Mouse (Mus musculus): ENCODE measurements around the gene Pisd.
"Not testable (repeated sequence)": the region's sequence is repeated elsewhere in the genome, so short reads cannot be mapped to it uniquely, and the experiment has no call there.

The Pisd gene

DNA sequence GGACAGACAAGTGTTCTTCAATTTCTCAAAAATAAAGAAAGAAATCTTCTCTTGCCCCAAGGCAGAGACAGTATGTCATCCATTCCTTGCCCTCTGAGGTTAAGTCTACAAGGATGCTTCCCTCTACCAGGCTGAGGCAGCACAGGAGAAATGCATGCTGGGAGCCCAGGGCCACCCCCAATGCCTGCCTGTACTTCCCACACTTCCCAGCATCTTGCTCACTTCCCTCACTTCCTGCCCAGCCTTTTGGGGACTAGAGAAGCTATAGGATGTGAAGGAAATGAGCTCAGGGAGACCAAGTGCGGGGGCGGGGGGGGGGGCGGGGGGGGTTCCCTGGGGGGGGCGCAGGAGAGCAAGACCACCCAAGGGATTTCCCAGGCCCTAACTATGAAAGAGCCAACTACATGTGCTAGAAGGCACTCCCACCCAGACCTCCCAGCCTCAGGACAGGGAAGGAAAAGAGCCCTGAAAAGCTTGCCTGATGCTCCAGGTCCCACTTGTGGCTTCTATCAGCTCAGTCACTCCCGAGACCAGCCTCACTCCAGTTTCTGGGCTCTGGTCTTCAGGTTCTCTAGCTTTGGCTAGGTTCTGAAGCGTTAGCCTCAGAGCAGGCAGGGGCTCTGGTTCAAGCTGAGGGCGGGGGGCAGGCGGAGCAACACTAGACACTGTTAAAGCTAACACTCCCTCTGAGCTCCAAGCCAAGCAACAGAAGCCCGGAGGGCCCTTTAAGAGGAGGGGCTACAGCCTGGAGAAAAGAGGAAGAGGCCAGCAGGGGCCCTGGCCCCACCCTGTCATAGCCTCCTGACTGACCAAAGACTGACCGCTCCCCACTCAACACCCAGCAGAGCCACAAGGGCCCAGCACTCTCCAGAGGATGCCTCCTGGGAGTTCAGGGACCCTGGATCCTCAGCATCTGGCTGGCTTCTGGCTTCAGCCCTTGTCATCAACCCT is 39.5 kb downstream of the Pisd start:
- DNase-seq (ENCODE audit: low spot score), result peak; percentile 58

DNA sequence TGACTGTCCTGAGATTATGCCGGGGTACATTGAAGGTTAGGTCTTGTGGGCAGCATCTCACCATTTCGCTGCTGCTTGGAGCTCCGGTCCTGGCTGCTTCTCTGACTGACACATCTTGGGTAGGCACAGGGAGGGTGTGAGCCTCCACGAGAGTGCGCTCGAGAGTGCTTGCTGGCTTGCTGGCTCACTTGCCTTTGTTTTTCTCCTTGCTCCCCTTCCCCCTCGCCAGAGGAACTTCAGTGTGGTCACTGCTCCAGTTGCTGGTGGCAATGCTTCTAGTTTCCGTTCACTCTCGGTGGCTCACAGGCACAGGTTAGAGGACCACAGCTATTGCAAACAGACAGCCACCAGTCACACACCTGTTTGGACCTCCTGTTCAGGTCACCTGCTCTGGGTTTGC is 43.3 kb downstream of the Pisd start:
- DNase-seq (ENCODE audit: low spot score), result no peak

DNA sequence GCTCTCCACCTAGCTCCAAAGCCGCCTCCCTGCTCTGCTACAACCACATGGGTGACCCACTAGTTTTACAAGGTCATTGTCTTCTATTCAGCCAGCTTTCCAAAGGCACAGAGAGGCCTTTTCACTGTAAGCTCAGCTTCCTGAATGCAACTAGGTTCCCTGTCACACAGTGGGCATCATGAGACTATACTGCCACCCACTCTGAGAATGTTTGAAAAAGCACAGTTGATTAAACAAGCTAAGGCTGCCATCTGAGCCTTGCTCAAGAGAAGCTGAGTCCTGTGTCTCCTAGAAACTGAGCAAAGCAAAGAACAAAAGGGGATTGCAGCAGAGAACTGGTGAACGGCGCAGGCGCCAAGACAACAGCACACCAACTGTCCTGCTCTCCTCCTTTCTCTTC is 44.1 kb downstream of the Pisd start:
- not testable (repeated sequence) for DNase-seq (ENCODE audit: low spot score)

DNA sequence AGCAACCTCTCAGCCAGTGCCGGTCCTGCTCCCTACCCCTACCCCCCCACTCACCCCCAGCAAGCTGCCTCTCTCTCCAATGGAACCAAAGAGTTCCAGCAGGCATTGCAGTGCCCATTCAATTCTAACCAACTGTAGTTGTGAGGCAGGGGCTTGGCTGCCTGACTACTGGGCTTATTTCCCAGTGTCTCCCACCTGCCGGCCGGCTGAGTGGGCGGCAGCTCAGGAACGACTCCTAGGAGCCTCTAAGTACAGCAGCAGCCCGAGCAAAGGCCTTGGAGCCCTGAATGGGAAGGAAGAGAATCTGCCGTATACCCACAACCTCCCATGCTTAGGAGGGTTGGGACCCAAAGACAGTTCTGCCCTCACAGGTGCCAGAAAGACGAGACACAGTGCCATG is 44.6 kb downstream of the Pisd start:
- DNase-seq (ENCODE audit: low spot score), result not testable (repeated sequence)

DNA sequence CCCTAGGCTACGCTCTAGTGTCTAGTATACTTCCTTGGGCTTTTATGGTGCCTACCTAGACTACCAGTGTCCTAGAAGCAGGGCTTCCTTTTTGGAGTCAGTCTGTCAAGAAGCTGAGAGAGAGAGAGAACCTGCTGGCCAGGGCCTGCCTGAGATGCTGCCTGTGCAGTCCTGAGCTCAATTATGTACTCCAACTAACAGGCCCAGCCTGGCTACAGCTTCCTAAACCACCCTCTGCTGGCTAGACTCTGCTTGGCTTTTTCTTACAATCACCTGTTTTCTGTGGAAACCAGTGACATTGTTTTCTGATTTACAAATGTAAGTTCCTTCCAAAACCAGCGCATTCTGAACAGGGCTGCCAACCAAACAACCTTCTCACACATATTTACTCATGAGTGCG is 45.3 kb downstream of the Pisd start:
- DNase-seq (ENCODE audit: low spot score), result no peak

DNA sequence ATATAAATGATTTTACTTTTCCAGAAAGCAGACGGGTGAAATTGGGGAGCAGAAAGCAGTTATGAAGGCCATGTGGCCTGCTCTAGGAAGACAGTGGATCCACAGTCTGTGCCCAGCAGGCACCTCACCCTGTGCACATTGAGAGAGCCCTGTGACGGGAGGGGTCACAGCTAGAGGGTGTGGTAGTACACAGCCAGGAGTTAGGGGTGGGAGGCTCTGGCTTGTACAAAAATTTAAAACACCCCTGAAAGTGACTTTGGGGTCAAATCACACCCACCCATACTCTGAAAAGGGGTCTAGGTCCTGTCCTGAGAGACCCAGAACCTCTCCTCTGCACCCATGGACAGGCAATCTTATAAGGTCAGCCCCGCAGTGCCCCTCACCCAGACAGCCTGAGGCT is 48.7 kb downstream of the Pisd start:
- DNase-seq (ENCODE audit: low spot score), result not testable (repeated sequence)

DNA sequence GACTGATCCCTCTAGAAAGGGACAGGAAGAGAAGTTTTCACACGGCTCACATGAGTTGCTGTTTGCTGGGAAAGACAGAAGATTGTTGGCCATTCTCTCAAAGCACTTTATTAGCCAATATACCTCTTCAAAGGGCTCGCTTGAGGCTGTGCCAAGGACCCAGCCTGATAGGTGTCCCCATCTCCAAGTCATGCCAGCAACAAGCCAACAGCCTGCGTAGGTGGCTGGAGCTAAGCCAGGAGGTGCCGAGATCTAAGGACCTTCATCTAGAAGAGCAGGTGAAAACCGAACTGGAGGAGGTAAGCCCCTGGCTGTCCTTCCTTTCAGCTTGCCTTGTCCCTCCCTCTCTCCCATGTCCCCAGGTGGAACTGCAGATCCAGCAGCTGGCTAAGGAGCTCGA is 49.7 kb downstream of the Pisd start:
- no peak for DNase-seq (ENCODE audit: low spot score)

DNA sequence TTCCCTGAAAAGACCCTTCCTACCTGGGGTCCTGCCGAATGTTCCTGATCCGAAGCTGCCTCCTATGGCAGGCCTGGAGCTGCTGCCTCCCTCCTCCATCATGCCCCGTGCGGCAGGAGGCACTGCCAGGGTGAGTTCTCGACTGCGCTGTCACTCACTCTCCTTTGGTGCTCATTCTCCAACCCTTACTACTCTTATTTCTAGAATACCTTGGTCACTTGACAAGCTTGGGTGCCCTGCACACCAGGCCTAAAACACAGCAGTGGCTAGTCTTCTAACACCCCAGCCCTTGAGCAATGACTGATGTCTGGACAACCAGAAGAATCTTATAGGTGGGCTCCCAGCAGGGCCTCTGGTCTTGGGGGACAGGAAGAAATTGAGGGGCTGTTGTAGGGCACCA is 51.6 kb downstream of the Pisd start:
- DNase-seq (ENCODE audit: low spot score), result not testable (repeated sequence)

DNA sequence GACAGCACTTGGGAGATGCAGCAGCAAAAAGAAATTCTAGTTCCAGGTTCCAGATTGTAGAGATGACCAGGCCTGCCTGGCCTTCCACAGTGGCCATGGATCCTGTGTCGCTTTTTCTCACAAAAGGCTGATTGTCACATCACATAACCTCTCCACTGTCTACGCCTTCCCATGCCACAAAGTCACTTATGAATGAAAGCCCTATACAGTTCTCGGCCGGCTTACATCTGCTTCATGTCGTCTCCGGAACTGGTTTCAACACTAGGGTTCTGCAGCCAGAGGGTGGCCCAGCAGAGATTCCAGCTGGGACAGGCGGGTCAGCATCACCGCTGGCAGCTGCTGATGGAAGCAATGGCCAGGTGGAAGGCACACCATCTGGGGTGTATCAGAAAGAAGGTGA is 56.6 kb downstream of the Pisd start:
- DNase-seq (ENCODE audit: low spot score), result no peak

DNA sequence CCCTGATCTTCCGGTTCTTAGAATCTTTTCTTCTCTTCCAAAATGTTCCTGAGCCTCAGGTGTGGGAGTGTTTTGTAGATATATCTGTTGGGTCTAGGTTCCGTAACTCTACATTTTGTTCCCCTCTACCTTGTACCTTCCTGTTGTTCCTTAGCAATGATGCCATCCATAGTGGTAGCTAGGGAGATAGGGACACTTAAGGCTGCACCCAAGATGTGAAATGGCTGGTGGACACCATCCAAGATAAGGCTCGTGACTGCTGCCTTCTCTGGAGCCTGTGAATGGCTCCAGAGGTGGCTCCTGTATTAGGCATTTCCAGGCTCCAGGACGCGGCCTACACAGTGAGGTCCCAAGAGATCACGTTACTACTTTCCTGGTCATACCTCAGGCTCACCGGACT is 57.1 kb downstream of the Pisd start:
- no peak for DNase-seq (ENCODE audit: low spot score)

DNA sequence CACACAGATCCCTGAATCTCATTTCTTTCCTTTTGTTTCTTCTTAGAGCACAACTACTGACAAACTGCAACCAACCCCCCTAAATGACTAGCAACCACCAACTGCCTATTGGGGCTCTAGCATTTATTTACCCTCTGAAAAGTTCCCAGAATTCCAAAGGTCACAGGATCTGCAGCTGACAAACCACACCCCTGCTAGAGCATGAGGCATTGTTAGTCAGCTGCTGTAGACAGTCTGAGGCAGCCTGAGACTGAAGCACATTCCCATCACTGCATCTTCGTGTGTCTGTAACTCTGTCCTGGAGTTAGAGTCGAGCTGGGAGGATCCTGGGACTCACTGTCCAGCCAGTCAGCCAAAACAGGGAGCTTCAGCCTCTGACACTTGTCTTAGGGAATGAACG is 60.0 kb downstream of the Pisd start:
- not testable (repeated sequence) for DNase-seq (ENCODE audit: low spot score)

DNA sequence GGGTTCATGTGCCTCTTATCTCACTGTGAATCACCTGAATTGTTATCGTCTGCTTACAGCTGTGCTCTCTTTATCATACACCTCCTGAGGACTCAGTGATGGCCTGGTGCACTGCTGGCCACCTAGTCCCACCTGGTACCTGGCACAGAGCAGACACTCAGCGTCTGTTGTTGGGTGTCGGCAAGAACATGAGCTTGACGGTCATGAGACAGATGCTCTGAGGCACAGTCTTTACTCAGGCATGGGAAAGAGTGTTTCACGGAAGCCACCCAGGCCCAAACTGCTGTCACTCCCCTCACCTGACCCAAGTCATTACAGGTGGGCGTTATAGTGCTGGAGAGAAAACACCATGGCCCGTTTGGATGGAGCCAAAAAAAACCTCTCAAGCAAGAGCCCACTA is 61.5 kb downstream of the Pisd start:
- DNase-seq (ENCODE audit: low spot score), result no peak

DNA sequence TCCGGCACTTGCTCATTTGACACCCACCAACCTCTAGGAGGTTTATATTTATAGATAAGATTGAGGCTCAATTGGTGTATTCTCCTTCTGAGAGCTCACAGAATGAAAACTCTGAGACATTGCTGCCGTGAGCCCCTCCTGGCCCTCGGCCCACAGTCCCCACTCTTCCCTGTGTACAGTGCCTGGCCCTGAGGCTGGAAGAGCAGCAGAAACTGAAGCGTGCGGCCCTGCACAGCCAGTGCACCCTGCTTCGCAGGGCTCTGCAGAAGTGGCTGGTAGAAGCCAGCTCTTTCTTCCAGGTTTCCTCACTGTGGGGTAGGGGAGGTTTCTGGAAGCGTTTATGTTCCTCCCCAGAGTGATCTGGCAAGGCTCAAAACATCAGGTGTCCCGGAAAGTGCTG is 62.7 kb downstream of the Pisd start:
- not testable (repeated sequence) for DNase-seq (ENCODE audit: low spot score)

DNA sequence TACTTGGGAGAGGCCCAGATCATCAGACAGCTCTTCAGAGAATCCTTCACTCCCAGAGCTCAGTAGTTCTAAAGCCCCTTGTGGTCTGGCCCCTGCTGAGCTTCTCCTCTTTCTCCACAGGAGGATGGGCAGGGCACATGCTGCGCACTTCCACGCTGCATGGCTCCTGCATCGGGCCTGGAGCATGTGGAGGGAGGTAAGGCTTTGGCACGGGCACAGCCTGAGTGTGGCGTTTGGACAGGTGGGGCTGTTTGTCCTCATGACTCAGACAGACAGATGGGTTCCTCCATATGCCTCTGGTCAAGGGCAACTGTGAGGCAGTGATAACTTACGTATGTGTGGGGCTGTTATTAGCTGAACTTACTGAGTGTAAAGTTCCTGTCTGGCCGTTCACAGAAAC is 63.2 kb downstream of the Pisd start:
- DNase-seq (ENCODE audit: low spot score), result no peak

DNA sequence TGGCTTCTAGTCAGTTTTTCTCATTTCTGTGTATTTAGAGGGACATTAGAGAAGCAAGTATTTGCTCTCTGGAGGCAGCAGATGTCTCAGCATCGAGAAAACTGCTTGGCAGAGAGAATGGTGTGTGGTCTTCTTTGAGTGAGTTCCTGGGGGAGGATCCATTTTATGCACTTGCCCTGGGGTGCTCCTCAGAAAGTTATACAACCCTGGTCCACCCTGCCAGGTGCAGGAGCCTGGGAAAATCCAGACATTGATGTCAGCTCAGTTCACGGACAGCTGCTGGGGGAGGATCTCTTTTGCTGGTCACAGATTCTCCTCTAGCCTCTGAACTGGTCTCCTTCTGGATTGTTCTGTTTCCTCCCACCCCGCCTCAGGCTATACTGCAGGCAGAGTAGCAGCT is 64.1 kb downstream of the Pisd start:
- no peak for DNase-seq (ENCODE audit: low spot score)

DNA sequence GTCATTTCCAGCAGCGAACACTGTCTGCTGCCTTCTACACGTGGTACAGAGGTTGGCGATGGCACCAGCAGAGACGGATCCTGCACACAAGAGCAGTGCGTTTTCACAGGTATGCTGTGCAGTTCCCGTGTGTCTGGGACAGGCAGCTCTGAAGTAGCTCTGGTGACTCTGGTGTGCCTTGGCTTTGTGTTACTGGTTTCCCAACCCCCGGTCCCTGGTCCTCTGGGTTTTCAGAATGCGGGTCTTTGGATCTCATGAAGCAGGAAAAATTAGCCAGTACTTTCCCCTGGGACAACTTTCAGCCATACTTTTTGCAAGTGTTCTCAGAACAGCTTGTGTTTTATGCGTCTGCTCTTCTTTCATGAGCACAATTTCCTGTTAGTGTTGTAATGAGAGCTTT is 65.0 kb downstream of the Pisd start:
- no peak for DNase-seq (ENCODE audit: low spot score)

DNA sequence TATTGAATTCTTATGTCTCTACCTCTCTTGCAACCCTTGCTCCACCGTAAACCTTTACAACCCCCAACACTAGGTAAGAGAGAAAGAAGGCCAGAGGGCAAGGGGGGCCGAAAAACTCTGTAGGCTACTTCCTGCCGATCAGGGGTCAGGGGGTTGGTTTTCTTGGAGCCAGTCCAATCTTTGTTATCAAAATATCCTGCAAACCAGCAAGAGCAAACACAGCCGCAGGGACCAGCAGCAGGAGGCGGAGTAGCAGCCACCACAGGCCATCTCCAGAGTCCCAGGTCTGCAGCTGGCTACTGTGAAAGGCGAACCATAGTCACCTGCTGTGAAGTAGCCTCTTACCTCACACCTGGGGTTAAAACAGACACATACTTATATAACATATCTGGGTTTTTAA is 66.5 kb downstream of the Pisd start:
- DNase-seq (ENCODE audit: low spot score), result no peak

DNA sequence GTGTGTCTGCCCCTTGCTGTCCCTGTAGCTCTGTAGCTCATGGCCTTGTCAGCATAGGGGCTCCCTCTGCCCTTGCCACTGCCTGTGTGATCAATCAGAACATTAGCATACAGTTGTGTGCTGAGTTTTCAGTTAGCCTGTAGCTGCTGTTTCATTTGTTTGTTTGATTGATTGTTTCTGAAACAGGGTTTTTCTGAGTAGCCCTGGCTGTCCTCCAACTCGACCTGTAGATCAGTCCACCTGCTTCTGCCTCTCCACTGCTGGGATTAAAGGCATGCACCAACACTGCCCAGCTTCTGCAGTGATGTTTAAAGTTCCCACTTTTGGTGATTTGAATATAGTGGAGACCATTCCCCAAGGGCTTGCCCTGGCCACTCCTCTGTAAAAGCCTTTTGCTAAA is 67.7 kb downstream of the Pisd start:
- no peak for DNase-seq (ENCODE audit: low spot score)

DNA sequence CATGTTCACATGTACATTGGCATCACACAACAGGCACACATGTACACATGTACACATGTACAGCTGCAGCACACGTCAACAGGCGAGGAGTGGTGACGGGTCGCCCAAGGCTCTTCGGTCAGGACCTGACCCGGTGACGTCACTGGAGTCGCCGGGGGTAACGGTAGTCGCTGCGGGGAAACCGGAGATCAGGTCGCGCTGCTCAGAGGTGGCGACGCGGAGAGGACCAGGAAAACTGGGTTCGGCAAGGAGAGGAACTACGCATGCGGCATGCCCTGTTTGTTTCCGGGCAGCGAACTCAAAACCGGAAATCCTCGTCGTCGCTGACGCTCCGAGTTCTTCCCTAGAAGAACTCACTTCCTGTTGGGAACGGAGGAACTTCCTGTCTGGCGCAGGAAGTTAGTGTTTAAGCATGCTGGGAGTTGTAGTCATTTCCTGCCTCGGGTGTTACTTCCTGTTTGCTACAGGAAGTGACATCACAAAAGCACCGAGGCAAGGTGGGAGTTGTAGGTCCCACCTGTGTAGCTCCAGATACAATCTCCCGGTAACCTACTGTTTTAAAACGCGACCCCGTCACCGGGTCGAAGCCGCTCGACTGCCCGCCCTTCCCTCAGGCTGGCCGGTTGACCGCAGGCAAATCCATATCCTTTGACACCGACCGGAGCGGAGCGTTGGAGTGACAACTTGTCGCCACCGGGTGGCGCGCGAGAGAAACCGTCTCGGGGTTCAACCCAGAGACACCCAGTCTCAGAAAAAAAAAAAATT is 71.6 kb downstream of the Pisd start:
- peak; percentile 89 for DNase-seq (ENCODE audit: low spot score)

DNA sequence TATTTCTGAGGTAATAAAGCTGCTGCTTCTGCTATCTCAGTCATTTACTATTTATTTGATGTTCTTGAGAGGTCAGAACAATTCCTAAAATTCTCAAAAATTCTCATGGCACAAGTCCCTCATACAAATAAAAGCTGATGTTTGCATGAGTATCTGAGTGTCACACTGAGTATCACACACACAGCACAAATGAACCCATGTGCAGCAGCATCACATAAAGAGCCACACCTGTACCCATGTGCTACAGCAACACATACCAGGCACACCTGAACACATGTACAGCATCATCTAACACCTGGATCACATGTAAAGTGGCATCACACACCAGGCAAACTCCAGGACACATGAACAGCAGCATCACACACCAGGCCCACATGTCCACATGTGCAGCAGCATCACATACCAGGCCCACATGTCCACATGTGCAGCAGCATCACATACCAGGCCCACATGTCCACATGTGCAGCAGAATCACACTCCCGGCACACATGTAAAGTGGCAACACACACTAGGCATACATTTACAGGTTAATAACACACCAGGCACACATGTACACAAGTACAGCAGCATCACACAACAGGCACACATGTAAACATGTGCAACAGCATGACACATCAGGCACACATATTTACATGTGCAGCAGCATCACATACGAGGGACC is 72.3 kb downstream of the Pisd start:
- no peak for DNase-seq (ENCODE audit: low spot score)

DNA sequence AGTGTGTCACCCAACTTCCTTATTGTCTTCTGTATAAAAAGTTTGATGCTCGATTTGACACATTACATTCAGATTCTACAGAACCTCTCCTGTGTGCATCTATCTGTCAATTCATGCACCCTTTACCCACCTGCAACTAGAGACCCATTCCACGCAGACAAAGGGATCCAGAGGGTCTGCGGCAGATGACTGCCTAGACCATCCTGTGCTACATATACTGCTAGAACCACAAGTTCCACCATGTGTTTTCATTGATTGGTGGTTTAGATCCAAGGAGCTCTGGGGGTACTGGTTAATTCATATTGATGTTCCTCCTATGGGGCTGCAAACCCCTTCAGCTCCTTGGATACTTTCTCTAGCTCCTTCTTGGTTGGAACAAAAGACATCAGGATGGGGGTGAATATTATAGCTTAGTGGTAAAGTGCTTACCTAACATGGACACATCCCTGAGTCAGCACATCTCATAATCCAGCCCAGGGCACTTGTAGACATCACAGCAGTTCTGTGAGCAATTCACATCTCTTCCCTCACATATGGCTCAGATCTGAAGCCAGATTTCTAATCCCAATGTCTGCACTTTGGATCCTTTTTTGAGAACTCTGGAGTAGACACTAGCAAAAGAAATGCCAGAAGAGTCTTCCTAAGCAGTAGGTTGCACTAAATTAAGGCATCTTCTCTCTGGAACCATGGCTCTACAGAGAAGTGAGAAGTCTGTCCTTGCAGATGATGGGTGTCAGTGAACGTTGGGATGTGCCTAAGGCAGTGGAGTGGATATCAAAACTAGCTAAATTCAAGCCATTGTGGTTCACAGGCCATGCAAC is 73.0 kb downstream of the Pisd start:
- no peak for DNase-seq (ENCODE audit: low spot score)

DNA sequence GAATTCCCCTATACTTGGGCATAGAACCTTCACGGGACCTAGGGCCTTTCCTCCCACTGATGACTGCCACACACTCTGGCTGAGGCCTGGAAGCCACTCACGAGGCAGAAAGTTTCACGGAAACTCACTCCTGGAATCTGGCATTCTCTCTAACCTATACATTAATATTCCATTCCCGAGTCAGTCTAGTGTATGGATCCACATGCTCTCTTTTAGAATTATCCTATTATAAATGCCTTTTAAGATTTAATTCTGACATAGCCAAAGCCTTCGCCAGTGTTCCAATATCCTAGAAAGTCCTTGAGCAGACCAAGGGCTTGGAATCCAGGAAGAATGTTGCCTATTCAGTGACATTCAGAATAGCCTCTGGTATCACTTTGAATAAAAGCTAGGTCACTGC is 74.0 kb downstream of the Pisd start:
- no peak for DNase-seq (ENCODE audit: low spot score)

Measured in urinary bladder, postnatal 25 days (tissue).